Mouse (Mus musculus): ENCODE measurements around the gene Rplp0.
A peak's percentile ranks its signal among the peaks of the same experiment; 100 is the strongest.

The Rplp0 gene

GRCm38 (mm10) chr5:115526456-115527202 lies 32.6 kb upstream of the Rplp0 start:
- no peak for DNase-seq (ENCODE audit: low read depth in 2 of 2, low spot score in 2 of 2)

GRCm38 (mm10) chr5:115528128-115528527 lies 31.1 kb upstream of the Rplp0 start:
- no peak for DNase-seq (ENCODE audit: low read depth in 2 of 2, low spot score in 2 of 2)

GRCm38 (mm10) chr5:115529364-115529741 lies 29.9 kb upstream of the Rplp0 start:
- DNase-seq (ENCODE audit: low read depth in 2 of 2, low spot score in 2 of 2) = no peak

- DNase-seq (ENCODE audit: low read depth in 2 of 2, low spot score in 2 of 2) = no peak
These were observed 29.4 kb upstream of the Rplp0 start for GRCm38 (mm10) chr5:115529742-115530446.

- DNase-seq (ENCODE audit: low read depth in 2 of 2, low spot score in 2 of 2) = no peak
These were observed 28.8 kb upstream of the Rplp0 start for GRCm38 (mm10) chr5:115530447-115530809.

- no peak for DNase-seq (ENCODE audit: low read depth in 2 of 2, low spot score in 2 of 2)
These were observed 27.5 kb upstream of the Rplp0 start for GRCm38 (mm10) chr5:115531671-115532270.

GRCm38 (mm10) chr5:115534290-115534731 lies 25.0 kb upstream of the Rplp0 start:
- no peak for DNase-seq (ENCODE audit: low read depth in 2 of 2, low spot score in 2 of 2)

GRCm38 (mm10) chr5:115534856-115535255 lies 24.4 kb upstream of the Rplp0 start:
- peak; percentile 19 to 23 for DNase-seq (ENCODE audit: low read depth in 2 of 2, low spot score in 2 of 2)

- no peak for DNase-seq (ENCODE audit: low read depth in 2 of 2, low spot score in 2 of 2)
These were observed 23.6 kb upstream of the Rplp0 start for GRCm38 (mm10) chr5:115535635-115536034.

- DNase-seq (ENCODE audit: low read depth in 2 of 2, low spot score in 2 of 2) = no peak
These were observed 21.1 kb upstream of the Rplp0 start for GRCm38 (mm10) chr5:115538017-115538692.

GRCm38 (mm10) chr5:115538693-115539043 lies 20.6 kb upstream of the Rplp0 start:
- DNase-seq (ENCODE audit: low read depth in 2 of 2, low spot score in 2 of 2) = peak; percentile 85 to 91

- DNase-seq (ENCODE audit: low read depth in 2 of 2, low spot score in 2 of 2) = peak in 1 of 2 experiments; percentile 24
These were observed 16.5 kb upstream of the Rplp0 start for GRCm38 (mm10) chr5:115542635-115543384.

- DNase-seq (ENCODE audit: low read depth in 2 of 2, low spot score in 2 of 2) = no peak
These were observed 15.6 kb upstream of the Rplp0 start for GRCm38 (mm10) chr5:115543509-115544253.

GRCm38 (mm10) chr5:115544655-115545185 lies 14.5 kb upstream of the Rplp0 start:
- no peak for DNase-seq (ENCODE audit: low read depth in 2 of 2, low spot score in 2 of 2)

- no peak for DNase-seq (ENCODE audit: low read depth in 2 of 2, low spot score in 2 of 2)
These were observed 13.6 kb upstream of the Rplp0 start for GRCm38 (mm10) chr5:115545636-115546035.

GRCm38 (mm10) chr5:115546536-115546935 lies 12.7 kb upstream of the Rplp0 start:
- DNase-seq (ENCODE audit: low read depth in 2 of 2, low spot score in 2 of 2) = no peak

- no peak for DNase-seq (ENCODE audit: low read depth in 2 of 2, low spot score in 2 of 2)
These were observed 12.3 kb upstream of the Rplp0 start for GRCm38 (mm10) chr5:115547014-115547413.

GRCm38 (mm10) chr5:115547421-115547820 lies 11.8 kb upstream of the Rplp0 start:
- DNase-seq (ENCODE audit: low read depth in 2 of 2, low spot score in 2 of 2) = no peak

GRCm38 (mm10) chr5:115548501-115549285 lies 10.6 kb upstream of the Rplp0 start:
- DNase-seq (ENCODE audit: low read depth in 2 of 2, low spot score in 2 of 2) = no peak
